In the genomic region with DNA sequence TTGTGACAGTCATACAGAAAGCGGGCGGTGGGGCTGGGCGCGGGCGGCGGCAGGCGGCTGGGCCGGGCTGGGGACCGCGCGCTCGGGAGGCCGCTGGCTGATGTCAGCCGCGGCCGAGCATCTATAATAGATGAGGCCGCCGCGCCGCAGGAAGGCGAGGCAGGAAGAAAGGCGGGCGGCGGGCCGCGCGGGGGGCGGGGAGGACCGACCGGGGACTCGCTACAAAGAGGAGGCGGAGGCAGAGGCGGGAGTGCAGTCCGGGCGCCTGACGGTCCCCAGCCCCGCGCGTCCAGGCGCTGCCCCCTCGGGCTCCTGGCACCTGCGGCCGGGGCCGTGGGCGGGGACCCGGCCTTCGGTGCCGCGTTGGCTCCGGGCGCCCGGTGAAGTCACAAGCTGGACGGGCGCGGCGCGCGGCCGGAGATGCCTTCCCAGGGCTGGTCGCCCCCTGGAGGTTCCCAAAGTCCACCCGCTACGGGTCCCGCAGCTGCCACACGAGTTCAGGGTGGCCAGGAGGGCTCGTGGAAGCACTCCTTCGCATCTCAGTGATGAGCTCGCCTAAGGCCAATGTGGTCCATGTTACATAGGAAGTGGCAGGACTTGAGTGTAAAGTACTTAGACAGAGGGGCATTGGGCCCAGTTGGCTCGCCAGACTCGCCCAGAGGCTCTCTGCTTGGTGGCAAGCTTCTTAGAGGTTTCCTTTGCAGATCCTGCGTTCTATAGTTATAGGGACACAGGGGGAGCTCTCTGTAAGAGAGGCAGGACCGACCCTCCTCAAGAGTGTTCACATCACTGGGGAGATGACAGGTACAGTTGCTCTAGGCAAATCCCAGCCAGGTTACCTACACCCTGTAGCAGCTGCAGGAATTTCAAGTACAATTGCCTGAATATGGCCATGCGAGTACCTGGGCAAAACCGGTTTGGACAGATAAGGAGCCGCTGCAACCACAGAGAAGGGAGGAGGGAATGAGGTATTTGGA, we compare ENCODE assay signal across 8 mouse cellular contexts. TPM values are rescaled to one million over a fixed set of nuclear protein-coding genes. Genes with fewer than 3 reads are reported as not detected.
DNase-seq lines count a peak whose midpoint lies in the region; ATAC-seq and TF ChIP-seq lines count a peak whose summit lies in the region.

Coro2b (minus strand) TSS at position 390 of the 977 bp plus-strand sequence.

- ATAC-seq in forebrain, embryonic 15.5 days (replicated peaks) = peak; percentile 38

- no peak within 1 kb of the TSS for H3K27ac ChIP-seq in ES-E14 (ENCODE audit: insufficient read depth, low read depth, low read length, poor library complexity, severe bottlenecking)
- peak within 1 kb of the TSS; percentile 86 for H3K27ac ChIP-seq in brown adipose tissue, adult 24 weeks (replicated peaks; ENCODE audit: low read depth, low read length)
- peak within 1 kb of the TSS; percentile 98 for H3K27ac ChIP-seq in forebrain, embryonic 15.5 days (replicated peaks)

- H3K4me3 ChIP-seq in ES-E14 (ENCODE audit: insufficient read depth in 1 of 2, low read depth in 1 of 2, low read length in 2 of 2, poor library complexity in 1 of 2, severe bottlenecking in 1 of 2) = peak within 1 kb of the TSS; percentile 82 to 84
- H3K4me3 ChIP-seq in brown adipose tissue, adult 24 weeks (ENCODE audit: insufficient read depth, low read depth, low read length) = peak within 1 kb of the TSS; percentile 84
- peak within 1 kb of the TSS; percentile 77 for H3K4me3 ChIP-seq in forebrain, embryonic 15.5 days

- peaks cover 4 to 32% of the 10 kb centered on the region in 2 experiments; a peak in 3 of 4 replicates for H3K4me1 ChIP-seq in ES-E14 (ENCODE audit: control insufficient read depth in 2 of 2, insufficient read depth in 2 of 2, low read length in 2 of 2, poor library complexity in 1 of 2)
- peaks cover 18% of the 10 kb centered on the region for H3K4me1 ChIP-seq in brown adipose tissue, adult 24 weeks (ENCODE audit: control insufficient read depth, insufficient read depth, insufficient read length, low read length)
- peaks cover 91% of the 10 kb centered on the region for H3K4me1 ChIP-seq in forebrain, embryonic 15.5 days

- no peak for DNase-seq in ES-E14 (ENCODE audit: low read depth, low spot score)
- peak; percentile 68 for DNase-seq in heart, postnatal 25 days (ENCODE audit: low spot score)
- peak; percentile 84 to 89 for DNase-seq in kidney, postnatal 4 days
- DNase-seq in lung, adult 18-20 months = peak; percentile 82 to 90
- peak; percentile 88 for DNase-seq in retina, postnatal 1 day
- peak; percentile 66 for DNase-seq in urinary bladder, postnatal 14 days (ENCODE audit: low spot score)

- WGBS in forebrain, embryonic 15.5 days = 2% methylated on average over 70 of the region's 74 CpGs

- no peaks in the 10 kb centered on the region for H3K9me3 ChIP-seq in ES-E14 (ENCODE audit: control insufficient read depth, insufficient read depth, low read depth, low read length)
- no peaks in the 10 kb centered on the region for H3K9me3 ChIP-seq in forebrain, embryonic 15.5 days

- H3K9ac ChIP-seq in ES-E14 (ENCODE audit: insufficient read depth, low read depth, low read length, poor library complexity, severe bottlenecking) = peak within 1 kb of the TSS; percentile 76
- H3K9ac ChIP-seq in forebrain, embryonic 15.5 days (replicated peaks) = peak within 1 kb of the TSS; percentile 96

- in situ Hi-C loops in ES-E14 (cut with MboI; ENCODE audit: low sequenced_read_pairs in 2 of 2, unreplicated experiment in 2 of 2) = no loop called here

- no peaks in the 10 kb centered on the region for H3K36me3 ChIP-seq in ES-E14 (ENCODE audit: control insufficient read depth, insufficient read depth, low read length, poor library complexity, severe bottlenecking)
- no peaks in the 10 kb centered on the region for H3K36me3 ChIP-seq in forebrain, embryonic 15.5 days

- no peaks in the 10 kb centered on the region for H3K27me3 ChIP-seq in forebrain, embryonic 15.5 days

- intact Hi-C loops in heart, postnatal 25 days (cut with DNase I) = loop anchor here (2.0 kb wide), 1 partner anchor 14 kb away; no protein-coding TSS in a partner anchor

- peak within 1 kb of the TSS; percentile 76 for H3K4me2 ChIP-seq in forebrain, embryonic 15.5 days (replicated peaks)

TF ChIP-seq in ES-E14, 5 proteins besides CTCF, POLR2A, EP300 and RAD21:
- TF ChIP-seq ZC3H11A (IDR thresholded peaks at IDR 0.05; ENCODE audit: borderline replicate concordance, low read depth, low read length) (no peak), MAFK (IDR thresholded peaks at IDR 0.05; ENCODE audit: insufficient read depth, low read depth, low read length) (no peak), CHD2 (IDR thresholded peaks at IDR 0.05; ENCODE audit: low read depth, low read length) (no peak), HCFC1 (IDR thresholded peaks at IDR 0.05; ENCODE audit: borderline replicate concordance, insufficient read depth, low read length) (no peak), ZNF384 (IDR thresholded peaks at IDR 0.05; ENCODE audit: low read depth, low read length) (no peak)

RNA-seq across cellular contexts. Expression of gene Coro2b, which starts in this region (rescaled TPM):
- 4.8 and 6.2 TPM in 2 replicates for total RNA-seq in ES-E14 (2012; rRNA removed)
- 6.1 TPM in 2 replicates for polyA plus RNA-seq in brown adipose tissue, adult 24 weeks (2012; ENCODE audit: insufficient read depth, insufficient read length, missing spikeins)
- polyA plus RNA-seq in forebrain, embryonic 15.5 days (2015; fragmentation: Nextera tagmentation; extraction: Ambion mirVana) = 41.0 and 48.8 TPM in 2 replicates
- total RNA-seq in heart, postnatal 25 days (2021) = 10 to 100 TPM in 1 of 2 experiments, 1 to 10 TPM in 1; 9.5 to 15.1 TPM
